Mouse (Mus musculus): Measurements from ENCODE around the gene Yars2.

DNA sequence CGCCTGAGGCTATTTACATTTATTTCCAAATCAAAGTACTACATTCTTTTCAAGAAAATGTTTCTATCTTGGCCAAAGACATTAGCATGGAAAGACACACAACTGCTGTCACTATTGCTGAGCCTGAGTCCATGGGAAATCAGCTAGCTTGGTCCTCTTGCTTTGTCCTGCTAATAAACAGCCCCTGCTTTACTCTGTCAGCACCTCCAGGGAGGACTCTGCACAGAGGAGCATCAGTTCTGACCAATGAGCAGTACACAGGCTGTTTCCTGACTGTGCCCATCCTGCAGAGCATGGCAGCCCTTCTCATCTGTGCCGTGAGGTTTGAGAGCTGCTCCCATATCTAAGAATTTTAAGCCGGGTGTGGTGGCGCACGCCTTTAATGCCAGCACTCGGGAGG lies 29.0 kb upstream of the Yars2 start:
- TF ChIP-seq CTCF (IDR thresholded peaks at IDR 0.05) = no peak
- no peak for TF ChIP-seq EP300 (IDR thresholded peaks at IDR 0.05)
